Mouse (Mus musculus) thymus, postnatal 36 days (tissue): ENCODE data around the gene Zfp933.
"Not testable (repeated sequence)": the region's sequence is repeated elsewhere in the genome, so short reads cannot be mapped to it uniquely, and the experiment has no call there.

Source experiments
- DNase-seq, 2 experiments: peaks; one replicate each; pipeline ENCODE4 v3.0.0; 2022; ENCODE audit warnings: mixed read lengths in 2 of 2

Zfp933 gene

GRCm38 (mm10) chr4:147847614-147848583, at the start of gene Zfp933:
TSS of gene Zfp933 (minus strand) at chr4:147848366.
- DNase-seq = peak; percentile 44

DNA sequence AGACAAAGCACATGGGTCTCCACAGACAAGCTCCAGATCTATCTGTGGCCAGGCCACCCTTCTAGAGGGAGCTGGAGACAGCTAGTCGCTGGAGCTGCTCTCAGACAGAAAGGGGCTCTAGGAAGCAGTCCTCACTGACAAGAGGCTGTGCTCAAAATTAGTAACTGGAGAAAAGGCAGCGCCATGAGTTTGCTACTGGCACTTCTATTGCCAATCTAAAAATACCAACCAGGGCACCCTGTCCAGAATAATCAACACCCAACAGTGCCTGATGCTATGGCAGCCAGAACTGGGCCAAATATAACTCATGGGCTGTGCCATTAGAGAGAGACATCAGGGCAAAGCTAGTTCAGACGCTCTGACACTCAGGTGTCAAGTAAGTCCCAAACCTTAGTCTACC, 49.2 kb upstream of the Zfp933 start:
- DNase-seq = no peak

- DNase-seq = no peak
These were observed 48.2 kb upstream of the Zfp933 start for GRCm38 (mm10) chr4:147896411-147896810.

- DNase-seq = no peak
These were observed 47.7 kb upstream of the Zfp933 start for GRCm38 (mm10) chr4:147895815-147896330.

- DNase-seq = no peak
These were observed 42.2 kb upstream of the Zfp933 start for GRCm38 (mm10) chr4:147890341-147890740.

DNA sequence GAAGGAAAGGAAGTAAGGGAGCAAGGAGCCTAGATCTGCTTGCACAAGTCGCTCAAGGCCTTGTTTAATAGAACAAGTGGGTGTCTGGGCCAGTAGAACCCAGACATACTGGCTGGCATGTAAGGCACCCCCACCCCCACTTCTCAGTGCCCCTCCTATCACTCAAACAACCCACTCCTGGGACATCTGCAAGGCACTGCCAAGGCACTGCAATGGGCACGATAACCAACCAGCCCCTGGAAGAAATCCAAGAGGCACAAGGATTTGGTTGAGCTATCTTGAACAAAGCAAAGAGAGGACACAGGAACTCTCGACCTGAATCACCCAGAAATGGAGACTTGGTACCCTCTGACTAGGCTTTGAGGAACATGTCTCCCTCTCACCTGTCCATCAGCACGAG, 40.1 kb upstream of the Zfp933 start:
- no peak for DNase-seq

DNA sequence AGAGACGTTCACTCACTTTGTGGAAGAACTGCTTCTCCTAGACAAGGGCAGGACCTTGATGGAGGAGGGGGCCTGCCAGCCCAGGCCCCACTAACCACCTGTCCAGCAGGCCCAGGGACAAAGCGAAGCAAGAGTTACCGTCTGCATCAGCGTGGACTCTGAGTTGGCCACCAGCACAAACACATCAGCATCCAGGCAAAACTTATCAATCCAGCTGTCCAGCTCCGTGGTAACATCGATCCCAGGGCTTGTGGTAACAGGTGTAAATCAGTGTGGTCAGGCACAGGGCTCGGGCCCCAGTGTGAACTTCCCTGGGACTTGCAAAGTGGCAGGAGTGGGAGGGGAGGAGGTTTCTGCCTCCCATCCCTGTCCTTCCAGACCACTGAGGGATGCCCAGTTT, 39.1 kb upstream of the Zfp933 start:
- no peak for DNase-seq

DNA sequence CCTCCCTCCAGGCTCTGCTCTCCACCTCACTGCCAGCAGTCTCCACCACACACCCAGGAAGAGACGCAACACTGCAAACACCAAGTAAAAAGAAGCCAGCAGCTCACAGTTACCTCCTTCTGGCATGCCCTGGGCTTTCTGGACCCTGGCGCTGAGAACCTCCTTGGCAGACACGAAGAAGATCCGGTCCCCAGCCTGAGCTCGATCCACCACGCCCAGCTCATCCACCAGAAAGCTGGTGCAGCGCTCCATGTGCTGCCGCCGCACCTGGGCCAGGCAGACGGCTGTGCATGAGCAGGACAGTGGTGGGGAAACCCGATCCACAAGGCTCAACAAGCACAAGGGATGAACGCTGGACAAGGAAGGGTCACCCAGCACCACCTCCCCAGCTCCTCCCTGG, 38.0 kb upstream of the Zfp933 start:
- no peak for DNase-seq

DNA sequence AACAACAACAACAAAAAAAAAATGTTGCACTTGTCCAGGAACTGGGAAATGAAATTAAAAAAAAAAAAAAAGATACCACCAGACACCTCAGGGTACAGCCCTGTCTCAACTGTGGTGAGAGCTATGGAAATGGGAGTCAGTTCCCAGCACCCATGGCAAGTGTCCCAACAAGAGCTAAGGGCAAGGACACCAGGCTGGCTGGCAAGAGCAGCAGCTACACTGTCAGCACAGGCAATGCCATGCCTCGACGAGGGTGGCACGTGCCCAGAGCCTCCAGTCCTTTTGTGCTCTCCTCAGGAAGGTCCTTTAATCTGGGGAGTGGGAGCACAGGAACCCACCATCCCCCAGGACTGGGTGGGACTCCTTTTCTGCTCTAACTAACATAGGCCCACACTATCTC, 36.0 kb upstream of the Zfp933 start:
- DNase-seq = no peak

- no peak for DNase-seq
These were observed 34.9 kb upstream of the Zfp933 start for GRCm38 (mm10) chr4:147883041-147883440.

GRCm38 (mm10) chr4:147881792-147882191, 33.6 kb upstream of the Zfp933 start:
- no peak for DNase-seq

GRCm38 (mm10) chr4:147879865-147880264, 31.7 kb upstream of the Zfp933 start:
- no peak for DNase-seq

- no peak for DNase-seq
These were observed 31.3 kb upstream of the Zfp933 start for GRCm38 (mm10) chr4:147879456-147879855.

- DNase-seq = no peak
These were observed 30.4 kb upstream of the Zfp933 start for GRCm38 (mm10) chr4:147878537-147878936.

DNA sequence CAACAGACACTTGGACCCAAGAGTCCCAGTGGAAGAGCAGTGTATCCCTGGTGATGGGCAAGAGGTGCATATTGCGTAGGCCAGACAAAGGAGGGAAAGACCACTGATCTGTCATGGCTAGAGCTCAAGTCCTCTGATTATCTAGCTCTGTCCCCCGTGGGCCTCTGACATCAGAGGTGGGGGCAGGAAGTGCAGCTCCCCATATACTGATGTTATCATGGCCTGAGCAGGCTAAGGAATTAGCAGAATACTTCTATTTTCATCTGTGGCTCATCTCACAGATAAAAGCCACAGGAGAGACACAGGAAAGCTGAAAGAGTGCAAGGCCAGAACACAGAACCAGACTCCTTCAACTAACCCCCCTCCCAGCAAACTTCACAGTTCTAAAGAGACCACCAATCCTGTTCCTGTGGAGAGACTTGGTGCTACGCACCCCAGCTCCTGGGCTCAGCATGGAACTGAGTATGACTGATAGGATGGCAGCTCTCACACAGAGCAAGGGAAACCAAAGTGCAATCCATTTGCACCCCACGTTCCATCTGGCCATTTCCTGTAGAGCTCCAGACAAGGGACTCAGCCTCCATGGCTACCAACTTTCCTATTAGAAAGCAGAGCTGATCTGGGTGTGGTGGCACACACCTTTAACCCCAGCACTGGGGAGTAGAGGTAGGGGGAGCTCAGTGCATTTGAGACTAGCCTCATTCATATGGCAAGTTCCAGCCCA, 27.8 kb upstream of the Zfp933 start:
- no peak for DNase-seq

DNA sequence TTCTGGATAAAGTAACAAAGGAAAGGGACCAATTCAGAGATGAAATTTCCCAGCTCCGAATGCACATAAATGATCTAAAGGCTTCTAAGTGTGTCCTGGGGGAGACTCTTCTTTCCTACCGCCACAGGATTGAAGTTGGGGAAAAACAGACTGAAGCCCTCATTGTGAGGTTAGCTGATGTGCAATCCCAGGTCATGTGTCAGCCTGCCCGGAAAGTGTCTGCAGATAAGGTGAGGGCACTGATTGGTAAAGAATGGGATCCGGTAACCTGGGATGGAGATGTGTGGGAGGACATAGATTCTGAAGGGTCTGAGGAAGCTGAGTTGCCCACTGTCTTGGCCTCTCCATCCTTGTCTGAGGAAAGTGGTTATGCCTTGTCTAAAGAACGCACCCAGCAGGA, 21.1 kb upstream of the Zfp933 start:
- no peak for DNase-seq

GRCm38 (mm10) chr4:147868450-147869031, 20.4 kb upstream of the Zfp933 start, which contains the start of the genes Miip and Fv1:
TSS of gene Miip (minus strand) at chr4:147868816.
TSS of gene Fv1 (plus strand) at chr4:147868979.
- peak; percentile 88 to 93 for DNase-seq

- DNase-seq = no peak
These were observed 19.6 kb upstream of the Zfp933 start for GRCm38 (mm10) chr4:147867563-147868449.

DNA sequence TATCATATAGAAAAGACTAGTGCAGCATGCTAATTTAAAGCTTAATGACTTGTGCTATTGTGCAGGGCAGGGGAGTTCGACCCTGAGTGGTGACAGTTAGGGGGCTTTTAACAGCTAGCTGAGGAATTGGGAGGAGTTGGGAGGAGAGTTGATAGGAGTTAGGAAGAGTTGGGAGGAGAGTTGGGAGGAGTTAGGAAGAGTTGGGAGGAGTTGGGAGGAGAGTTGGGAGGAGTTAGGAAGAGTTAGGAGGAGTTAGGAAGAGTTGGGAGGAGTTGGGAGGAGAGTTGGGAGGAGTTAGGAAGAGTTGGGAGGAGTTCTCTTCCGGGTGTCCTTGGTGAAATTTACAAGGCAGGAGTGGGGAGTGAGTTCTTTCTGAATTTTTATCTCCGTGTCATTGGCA, 18.6 kb upstream of the Zfp933 start:
- DNase-seq = not testable (repeated sequence)

DNA sequence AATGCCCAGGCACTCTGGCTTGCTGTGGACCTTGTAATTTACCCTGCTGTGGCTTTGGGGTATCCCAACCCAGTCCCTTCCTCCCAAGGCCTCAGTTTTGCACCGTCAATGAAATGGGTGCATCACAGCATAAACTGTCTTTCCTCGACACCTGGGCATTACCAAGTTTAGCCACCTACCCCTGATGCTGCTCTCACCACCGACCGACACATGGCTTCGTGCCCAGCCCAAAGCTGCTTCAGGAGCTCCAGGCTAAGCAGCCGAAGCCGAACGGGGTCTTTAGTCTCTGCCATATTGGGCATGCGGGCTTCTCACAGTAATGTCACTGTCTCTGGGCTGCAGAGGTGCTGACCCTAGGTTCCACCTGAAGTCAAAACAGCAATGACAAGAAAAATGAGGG, 17.9 kb upstream of the Zfp933 start:
- no peak for DNase-seq

GRCm38 (mm10) chr4:147865651-147866050, 17.5 kb upstream of the Zfp933 start:
- DNase-seq = no peak

DNA sequence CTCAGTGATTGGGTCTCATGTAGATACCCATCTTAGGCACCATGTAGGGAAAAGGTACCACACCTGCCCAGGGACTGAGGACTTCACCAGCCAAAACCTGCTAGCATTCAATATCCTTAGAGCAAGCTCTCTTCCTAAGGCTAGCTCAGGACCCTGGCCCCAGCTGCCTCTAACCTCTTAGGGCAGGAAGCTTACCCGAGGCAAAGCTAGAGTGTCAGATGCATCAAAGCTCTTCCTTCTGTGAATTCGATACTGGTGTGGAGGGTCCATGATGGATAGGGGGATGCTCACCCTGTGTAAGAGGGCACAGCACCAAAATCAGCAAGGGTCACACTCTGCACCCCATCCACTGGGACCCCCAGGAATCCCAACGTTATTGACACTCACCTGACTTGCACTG, 13.9 kb upstream of the Zfp933 start:
- DNase-seq = no peak
